Mouse (Mus musculus) common myeloid progenitor, adult 5-6 weeks (primary cell): ENCODE measurements around the gene Mctp2. TPM values are rescaled to one million over a fixed set of nuclear protein-coding genes. Genes with fewer than 3 reads are reported as not detected.

ENCODE experiments used
- ATAC-seq: replicated peaks from 2 replicates; pipeline ENCODE4 v1.8.0; 2016; ENCODE audit warnings: low read depth, mild to moderate bottlenecking, moderate TSS enrichment, inconsistent platforms; ENCODE audit not compliant: poor library complexity, severe bottlenecking
- total RNA-seq: library from RNA; stranded (forward); fragments of 200-1000, 187-1606 nt; gene quantifications from 2 replicates; pipeline ENCODE4 v1.2.3, GENCODE M21; 2017

The Mctp2 gene
- 4.4 and 7.9 TPM in 2 replicates for total RNA-seq

DNA sequence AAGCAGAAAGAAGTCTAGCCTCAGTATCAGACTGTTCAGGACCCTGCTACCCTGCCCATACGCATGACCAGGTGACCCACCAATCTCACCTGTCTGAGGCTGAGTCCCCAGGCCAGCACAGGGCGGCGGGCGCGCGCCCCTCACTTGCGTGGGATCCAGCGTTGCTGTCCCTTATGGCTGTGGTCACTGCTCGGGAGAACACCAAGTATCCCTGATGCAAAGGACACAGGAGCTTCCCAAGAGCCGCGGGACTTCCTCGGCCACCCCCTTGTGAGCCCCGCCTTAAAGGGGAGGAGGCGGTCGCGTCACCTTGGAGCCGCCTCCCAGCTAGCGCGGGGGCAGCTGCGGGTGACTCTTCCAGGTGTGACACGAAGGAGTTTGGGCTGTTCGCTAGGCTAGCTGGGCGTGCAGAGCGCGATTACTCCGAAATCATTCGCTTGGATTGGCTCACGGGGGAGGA, at the start of gene Mctp2:
TSS of gene Mctp2 (minus strand) at position 227 of the 460 bp plus-strand sequence.
- ATAC-seq, result peak; percentile 79

DNA sequence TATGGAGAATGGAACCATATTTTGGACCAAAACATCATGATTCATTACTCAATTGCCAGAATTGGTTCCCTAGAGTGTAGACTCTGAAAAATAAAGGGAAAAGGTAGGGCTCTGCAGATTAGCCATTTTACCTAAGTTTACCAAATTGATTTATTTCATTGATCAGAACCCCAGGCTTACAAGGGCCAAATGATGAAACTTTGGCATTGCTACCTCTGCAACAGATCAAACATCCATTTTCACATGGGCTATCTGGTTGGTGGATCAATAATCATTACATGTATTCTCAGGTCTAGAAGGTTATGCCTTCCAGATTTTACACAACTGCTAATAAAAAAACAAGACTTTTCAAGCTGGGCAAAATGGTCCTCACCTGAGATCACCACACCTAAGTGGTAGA, 39.5 kb upstream of the Mctp2 start:
- no peak for ATAC-seq

DNA sequence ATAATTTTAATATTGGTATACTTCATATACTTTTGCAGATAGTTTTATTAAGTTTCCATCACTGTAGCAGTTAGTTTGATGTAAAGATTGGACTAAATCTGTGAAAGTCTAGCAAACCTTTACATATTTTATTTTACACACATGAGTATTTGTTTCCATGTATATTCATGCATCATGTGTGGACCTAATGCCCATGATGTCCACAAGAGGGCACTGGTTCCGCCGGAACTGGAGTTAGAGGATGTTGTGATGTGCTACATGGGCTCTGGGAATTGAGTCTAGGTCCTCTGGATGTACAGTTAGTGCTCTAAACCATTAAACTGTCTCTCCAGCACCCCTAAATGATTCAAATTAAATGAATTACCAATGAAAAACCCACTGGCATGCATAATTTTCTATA, 37.3 kb upstream of the Mctp2 start:
- ATAC-seq, result no peak

DNA sequence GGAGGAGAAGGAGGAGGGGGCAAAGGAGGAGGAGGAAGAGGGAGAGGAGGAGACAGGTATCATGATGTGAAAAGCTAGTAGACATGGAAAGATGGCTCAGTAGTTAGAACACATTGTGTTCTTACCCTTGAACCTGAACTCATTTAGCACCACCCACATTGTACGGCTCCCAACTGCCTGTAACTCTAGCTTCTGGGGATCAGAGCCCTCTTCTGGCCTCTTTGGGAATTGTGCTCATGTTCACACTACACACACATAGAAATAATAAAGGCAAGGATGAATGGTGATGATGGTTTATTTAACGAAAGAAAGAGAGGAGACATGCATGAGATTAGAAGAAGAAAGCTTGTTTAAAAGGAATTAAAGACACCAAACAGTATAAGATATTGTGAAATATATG, 36.4 kb upstream of the Mctp2 start:
- peak; percentile 63; the same call in 1 of the 2 replicates for ATAC-seq

DNA sequence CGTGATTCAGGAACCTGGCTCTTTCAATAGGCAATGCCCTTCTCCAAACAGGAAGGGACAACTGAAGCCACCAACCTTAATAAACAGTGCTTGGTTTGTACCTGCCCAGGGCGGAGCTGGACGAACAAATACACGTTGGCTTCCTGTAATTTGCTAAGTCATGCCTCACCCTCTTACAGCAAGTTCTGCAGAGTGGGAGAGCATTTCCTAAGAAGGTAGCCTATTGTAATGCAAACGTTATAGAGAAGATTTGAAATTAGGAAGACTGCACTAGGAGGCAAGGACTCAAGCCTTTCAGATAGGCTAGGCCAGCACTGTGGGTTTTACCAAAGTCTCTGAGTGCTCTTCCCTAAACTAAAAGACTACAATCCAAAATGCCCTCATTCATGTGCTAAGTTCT, 19.6 kb upstream of the Mctp2 start:
- ATAC-seq, result no peak

DNA sequence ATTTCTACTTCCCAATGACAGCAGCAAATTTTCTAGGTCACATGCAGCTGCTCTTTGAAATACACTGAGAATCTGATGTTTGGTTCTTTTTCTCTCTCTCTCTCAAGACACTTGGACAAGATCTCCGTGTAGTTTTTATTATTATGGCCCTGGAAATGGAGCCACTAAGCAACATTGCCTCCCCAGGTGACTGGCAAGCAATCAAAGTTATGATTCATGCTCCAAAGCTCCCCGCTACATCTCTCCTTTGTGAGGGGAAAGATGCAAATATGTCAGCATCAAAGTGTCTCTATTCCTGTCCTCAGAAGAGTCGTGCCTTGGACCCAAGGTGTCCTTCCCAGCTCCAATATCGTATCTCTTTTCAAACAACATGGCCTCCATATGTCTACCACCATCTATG, 14.5 kb upstream of the Mctp2 start:
- no peak for ATAC-seq

DNA sequence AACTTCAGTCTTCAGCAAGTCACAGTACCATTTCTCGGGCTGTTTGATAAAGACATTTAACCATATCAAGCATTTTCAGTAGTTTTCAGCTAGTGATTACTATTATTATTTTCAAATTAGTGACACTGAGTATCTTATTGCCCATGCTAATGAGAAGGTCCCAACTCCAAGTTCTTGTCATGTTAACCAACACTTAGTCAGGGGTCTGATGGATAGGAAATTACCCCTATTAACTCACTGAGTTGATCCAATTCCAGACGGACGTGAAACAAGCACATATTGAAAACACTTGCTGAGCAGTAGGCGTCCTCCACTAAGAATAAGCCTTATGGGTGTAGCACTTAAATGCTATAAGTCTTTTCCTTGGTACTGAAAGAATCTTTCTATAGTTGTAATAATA, 14.0 kb upstream of the Mctp2 start:
- ATAC-seq, result no peak

DNA sequence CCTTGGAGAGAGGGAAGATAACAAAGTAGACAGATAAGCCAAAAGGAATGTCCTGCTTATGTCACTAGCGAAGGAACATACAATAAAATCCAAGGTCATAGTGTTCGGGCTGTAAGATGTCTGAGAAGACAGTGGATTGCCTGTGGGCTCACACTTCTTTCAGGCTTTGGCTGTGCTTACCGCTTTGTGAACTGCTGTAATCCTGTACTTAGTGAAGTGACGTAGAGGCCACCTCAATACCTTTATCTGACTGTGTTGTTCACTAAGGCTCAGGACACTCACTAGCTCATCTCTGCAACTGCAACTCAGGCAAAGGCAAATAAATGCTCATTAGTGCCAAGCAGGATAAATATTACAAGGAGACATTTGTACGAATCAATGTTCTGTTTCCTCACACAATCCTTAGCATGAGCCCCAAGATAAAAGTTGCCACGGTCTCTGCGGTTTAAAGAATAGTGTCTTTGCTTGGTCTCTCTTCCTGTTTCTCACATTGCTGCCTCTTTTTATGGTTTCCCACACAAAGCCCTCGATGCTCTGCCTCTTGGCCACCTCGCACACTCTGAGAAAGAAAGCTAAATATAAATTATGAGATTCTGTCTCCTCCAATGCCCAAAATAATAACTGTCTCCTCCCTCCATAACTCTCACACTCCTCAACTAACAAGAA, 8.1 kb upstream of the Mctp2 start:
- ATAC-seq, result peak; percentile 97

DNA sequence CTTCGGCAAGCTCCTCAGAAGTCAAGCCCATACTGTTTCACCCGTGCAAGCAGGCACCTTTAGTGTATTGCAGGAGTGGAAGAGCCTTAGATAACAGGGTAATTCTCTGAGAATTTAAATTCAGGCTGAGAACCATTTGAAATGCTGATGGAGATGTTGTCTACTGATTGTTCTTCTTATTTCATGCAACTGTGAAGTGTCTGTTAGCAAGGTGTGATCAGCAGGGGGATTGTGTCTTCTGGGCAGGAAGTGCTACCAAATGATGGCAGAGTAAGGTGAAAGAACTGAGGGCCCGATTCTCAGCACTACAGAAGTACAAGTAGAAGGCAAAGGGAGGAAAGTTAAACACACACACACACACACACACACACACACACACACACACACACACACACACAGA, 7.5 kb upstream of the Mctp2 start:
- ATAC-seq, result no peak

DNA sequence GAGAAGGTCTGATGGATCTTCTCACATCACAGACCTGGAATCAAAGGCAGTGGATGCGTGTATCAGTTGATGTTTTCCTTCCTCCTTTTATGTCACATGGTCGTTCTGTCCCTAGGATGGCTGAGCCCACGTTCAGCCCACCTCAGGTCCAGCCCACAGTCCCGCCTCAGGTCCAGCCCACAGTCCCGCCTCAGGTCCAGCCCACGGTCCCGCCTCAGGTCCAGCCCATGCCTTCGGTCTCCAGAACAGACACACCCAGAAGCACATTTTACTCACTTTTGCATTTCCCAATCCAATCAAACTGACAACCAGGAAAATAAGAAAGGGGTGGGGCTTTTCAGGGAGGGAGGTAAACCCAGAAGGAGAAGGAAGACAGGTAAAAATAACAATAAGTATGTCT, 5.2 kb upstream of the Mctp2 start:
- no peak for ATAC-seq

DNA sequence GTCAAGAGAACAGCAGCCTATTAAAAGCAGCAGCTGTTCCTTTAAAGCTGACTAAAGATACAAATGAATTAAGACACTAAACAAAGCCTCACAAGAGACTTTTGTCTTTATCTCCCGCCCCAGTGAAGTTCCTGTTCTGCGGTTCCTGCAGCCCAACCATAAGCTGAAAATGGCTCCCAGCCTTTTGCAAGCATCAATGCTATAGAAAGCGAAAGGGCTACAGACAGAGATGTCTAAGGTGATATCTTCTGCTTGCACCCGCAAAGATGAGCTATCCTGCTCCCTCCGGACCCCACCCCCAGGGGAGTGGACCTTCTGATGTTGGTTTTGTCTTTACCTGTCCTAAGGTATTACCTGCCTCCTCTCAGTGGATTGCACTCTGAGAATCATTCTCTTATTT, 1.7 kb upstream of the Mctp2 start:
- ATAC-seq, result peak; percentile 78

DNA sequence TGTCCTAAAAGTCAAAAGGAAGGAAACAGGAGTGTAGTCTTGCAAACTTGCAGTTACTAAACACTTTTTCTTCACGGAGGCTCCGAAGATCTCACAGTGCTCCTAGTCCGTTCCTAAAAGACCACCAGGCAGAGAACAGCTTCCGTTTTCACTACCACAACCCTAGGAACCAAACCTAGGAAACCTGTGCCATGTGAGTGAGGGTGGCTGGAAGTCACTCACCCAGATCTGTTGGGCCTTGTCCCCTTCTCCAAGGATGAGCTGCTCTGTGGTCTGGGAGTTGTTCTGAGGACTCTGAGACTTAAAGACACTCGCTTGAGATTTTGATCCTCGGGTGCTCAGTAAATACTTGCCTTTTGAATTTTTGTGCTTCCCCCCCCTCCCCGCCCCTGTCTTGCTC, 439 bp upstream of the Mctp2 start:
- ATAC-seq, result no peak

DNA sequence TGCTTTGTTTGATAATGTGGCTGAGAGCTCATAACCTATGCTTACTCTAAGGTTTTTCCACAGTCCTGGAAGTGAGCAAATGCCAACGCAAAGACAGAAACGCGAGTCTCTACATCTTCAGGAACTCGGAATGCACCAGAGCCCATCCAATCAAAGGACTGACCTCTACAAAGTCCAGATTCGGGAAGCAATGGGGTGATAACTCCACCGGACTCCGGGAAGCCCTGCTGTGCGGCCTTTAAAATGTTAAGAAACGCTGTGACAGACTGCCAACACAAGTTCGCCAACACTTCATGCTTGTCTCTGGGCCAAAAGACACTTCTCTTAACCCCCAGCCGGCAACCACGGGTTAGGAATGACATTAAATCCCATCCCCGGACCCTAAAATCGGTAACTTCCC, 437 bp downstream of the Mctp2 start:
- no peak for ATAC-seq

DNA sequence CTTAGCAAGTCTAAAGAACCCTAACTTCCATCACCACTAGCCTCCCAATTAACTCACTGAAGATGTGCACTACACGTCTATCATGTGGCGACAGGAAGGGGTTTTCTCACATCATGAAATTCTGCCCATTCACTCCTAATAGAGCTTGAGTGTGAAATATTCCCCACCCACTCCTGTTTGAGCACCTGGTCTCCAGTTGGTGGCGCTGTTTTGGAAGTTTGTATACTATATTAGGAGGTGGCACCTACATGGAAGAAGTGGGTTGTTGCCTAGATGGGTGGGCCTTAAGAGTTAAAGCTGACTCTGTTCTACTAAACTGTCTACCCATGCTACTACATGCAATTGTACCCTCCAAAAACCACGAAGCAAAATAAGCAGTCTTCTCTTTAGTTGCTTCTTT, 4.7 kb downstream of the Mctp2 start:
- no peak for ATAC-seq

DNA sequence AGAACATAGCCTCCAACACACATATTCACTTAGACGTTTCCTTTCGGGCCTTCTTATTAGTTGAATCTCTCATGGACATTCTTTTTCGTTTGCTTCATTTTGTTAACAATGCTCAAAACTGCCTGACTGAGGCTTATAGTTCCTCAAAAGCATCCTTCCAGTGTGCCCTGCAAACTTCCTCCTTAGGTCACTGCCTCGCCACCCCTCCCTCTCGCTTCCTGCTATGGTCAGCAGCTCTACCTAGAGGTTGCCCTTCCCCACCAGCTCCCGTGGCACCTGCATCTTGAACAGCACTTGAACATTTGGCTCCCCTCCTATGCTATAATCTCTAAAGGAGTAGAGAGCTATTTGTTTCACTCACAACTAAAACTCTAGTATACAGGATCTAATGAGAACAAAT, 6.7 kb downstream of the Mctp2 start:
- peak; percentile 90 for ATAC-seq

DNA sequence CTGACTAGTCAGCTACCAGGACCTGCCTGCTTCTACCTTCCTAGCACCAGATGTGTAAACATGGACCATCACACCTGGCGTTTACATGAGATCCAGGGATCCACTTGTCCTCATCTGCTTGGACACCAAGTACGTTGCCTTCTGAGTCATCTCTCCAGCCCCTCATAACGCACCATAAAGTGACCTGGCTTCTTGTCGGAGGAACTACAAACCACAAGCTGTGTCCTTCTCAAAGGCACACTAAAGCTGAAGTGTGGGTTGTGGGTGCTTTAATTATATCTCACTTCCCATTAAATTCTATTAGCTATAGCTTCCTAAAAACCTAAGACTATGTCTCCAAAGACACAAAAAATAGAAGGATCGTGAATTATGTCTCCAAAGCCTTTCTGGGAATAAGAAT, 9.4 kb downstream of the Mctp2 start:
- ATAC-seq, result peak; percentile 57

DNA sequence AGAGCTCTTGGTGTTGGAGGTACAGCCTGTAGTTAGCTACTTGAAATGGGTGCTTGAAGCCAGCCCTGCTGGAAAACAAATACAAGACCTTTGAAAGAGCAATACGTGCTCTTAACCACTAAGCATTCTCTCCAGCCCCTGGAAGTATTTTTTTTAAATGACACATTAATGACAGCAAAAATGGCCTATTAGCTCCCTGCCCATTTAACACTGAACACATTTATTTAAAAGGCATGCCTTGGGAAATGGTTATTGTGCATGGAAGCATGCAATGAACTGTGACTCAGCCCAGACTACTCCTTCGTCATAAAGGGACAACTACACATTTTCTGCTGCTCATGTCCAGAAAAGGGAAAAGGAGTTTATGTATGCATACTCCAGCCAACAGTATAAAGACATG, 10.2 kb downstream of the Mctp2 start:
- ATAC-seq, result no peak

DNA sequence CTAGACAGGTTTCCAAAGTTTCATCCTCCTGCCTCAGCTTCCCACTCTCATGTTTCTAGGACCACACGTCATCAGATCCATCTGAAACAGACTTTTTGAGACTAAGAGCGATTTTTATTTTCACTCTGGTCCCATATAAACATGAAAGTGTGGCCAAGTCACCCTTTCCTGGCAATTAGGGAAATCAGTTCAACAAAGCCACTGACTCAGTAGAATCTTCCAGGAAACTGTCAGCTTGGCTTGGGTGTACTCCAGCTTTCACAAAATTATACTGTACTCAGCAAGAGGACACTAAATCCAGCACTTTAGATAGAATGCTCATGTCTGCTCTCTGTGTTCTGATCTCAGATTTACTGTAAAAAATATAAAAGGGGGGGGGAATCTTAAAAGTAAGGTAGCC, 11.5 kb downstream of the Mctp2 start:
- no peak for ATAC-seq

DNA sequence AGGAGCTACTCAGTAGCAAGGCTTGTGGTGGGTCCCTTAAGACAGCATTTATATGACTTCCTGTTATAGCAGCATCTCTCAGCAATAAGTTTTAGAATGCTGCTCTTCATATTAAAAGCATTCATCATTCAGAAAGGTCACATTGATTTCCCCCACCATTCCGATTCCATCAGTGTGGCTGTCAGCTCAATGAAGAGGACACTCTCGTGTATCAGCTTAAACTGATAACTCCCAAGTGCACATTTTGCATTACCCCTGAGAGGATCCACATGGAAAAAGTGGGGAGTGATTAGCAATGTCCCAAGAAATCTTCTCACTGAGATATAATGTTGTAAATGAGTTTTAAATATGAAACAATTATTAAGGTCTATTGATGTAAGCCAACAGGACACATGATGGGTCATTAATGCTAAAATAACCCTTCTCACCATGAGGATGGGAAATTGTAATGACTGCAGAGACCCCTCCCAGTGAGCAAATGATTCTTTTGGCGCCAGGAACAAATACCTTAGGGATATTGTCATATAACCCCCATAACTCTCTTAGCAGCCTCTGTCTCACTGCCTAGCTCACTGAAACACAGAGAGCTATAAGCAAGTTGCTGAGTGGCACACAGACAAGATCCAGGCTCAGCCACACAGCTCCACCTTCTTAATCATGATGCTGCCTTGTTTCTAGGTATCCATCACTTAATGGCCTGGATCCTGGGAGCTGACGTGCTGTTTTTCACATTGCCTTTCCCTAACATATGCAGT, 12.4 kb downstream of the Mctp2 start:
- ATAC-seq, result no peak

DNA sequence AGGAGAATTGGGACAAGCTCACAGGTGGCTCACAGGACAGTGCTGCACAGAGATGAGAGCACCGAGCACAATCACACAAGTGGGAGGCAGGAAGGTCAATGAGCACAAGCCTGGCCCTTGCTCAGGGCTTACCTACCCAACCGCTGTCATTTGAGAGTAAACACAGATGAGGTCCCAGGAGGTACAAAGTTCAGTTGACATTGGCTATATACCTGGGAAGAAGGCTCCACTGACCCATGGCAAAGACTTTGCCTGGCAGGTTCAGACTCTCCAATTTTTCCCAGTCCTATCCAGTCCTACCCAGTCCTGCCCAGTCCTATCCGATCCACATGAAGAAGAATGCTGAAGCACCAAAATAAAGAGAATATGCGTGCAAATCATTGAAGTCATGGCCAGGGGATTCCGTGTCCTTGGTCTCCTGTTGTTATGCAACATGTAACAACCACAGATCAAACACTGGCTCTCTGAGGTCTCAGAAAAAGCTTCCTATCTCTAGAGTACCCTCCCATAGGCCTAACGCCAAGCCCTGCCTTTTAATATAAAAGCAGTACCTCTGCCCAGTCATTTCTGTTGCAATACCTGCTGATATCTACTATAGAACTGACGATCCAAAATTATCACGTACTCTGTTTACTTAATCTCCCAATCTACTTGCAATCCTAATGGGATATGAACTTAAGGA, 14.0 kb downstream of the Mctp2 start:
- no peak for ATAC-seq

DNA sequence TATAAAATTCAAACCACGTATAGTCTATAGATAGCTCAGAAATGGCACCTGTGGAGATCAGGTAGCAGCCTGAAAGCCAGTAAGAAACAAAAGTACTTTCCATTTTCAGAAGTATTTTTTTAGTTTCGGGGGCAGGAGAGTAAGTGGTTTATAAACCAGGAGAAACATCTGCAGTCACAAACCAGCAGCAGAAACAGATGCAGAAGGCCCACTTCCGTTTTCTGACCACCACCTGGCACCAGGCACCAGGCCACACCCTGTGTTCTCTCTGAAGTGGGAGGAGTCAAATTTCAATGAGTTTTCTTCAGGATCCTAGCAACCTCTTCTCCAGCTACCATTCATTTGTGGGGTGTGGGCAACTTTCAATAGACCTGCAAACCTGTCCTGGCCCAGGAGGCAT, 25.7 kb downstream of the Mctp2 start:
- peak; percentile 89 for ATAC-seq
